Mouse (Mus musculus) forebrain, embryonic 11.5 days (tissue): Measurements from ENCODE around the gene Lima1. TPM values are rescaled to one million over a fixed set of nuclear protein-coding genes. Genes with fewer than 3 reads are reported as not detected.
A peak's percentile ranks its signal among the peaks of the same experiment; 100 is the strongest.

Experiments
- ATAC-seq: fragments of 200-750 bp; cut with Nextera tagmentation; replicated peaks from 2 replicates; pipeline ENCODE4 v1.8.0; 2017; ENCODE audit warnings: moderate TSS enrichment; ENCODE audit not compliant: low FRiP score
- DNase-seq: peaks from one replicate; pipeline ENCODE4 v3.0.0-alpha.2; 2017; ENCODE audit warnings: low spot score
- H3K27ac ChIP-seq: fragments of 300-500 bp; sonication (generic); 2 replicates; pipeline ENCODE4 v1.5.1; 2014; ENCODE audit warnings: low read depth, low read length
- H3K27me3 ChIP-seq: fragments of 300-500 bp; sonication (generic); 2 replicates; pipeline ENCODE4 v1.6.1; 2014; ENCODE audit warnings: mild to moderate bottlenecking, low read length, mixed read lengths; ENCODE audit not compliant: control insufficient read depth, insufficient read depth
- H3K36me3 ChIP-seq: fragments of 300-500 bp; sonication (generic); 2 replicates; pipeline ENCODE4 v1.6.1; 2014; ENCODE audit warnings: mild to moderate bottlenecking, low read length, moderate library complexity, mixed read lengths; ENCODE audit not compliant: control insufficient read depth, insufficient read depth
- H3K4me1 ChIP-seq: fragments of 300-500 bp; sonication (generic); replicated peaks from 2 replicates; pipeline ENCODE4 v1.6.1; 2014; ENCODE audit warnings: low read length, mixed read lengths; ENCODE audit not compliant: control insufficient read depth, insufficient read depth
- H3K4me2 ChIP-seq: fragments of 300-500 bp; sonication (generic); 2 replicates; pipeline ENCODE4 v1.6.1; 2014; ENCODE audit warnings: low read depth, mild to moderate bottlenecking, low read length, moderate library complexity, mixed read lengths; ENCODE audit not compliant: severe bottlenecking
- H3K4me3 ChIP-seq: fragments of 300-500 bp; sonication (generic); 2 replicates; pipeline ENCODE4 v1.5.1; 2014; ENCODE audit warnings: low read depth, low read length
- H3K9ac ChIP-seq: fragments of 300-500 bp; sonication (generic); 2 replicates; pipeline ENCODE4 v1.6.1; 2014; ENCODE audit warnings: low read length
- H3K9me3 ChIP-seq: fragments of 300-500 bp; sonication (generic); 2 replicates; pipeline ENCODE4 v1.6.1; 2016; ENCODE audit warnings: low read length, mixed read lengths; ENCODE audit not compliant: control insufficient read depth
- WGBS: fragments of 180-500 bp; shearing (Covaris S2); extraction: QIAGEN DNeasy Blood & Tissue Kit; methylation state at CpG from one replicate; pipeline ENCODE4 v1.1.7; 2014; 5-methylcytosine and 5-hydroxymethylcytosine counted together
- polyA plus RNA-seq: library from polyadenylated mRNA; unstranded; fragments of >200 nt; fragmentation: Nextera tagmentation; extraction: Ambion mirVana; gene quantifications from 2 replicates; pipeline ENCODE4 v1.2.1, GENCODE M21; 2014

Lima1 gene
- polyA plus RNA-seq, 1 experiment from 2014 or later, result 40.5 TPM

GRCm38 (mm10) chr15:99904841-99905240 lies 29.6 kb upstream of the Lima1 start:
- H3K9ac ChIP-seq, result no peak overlapping the region
- H3K4me2 ChIP-seq, result no peak overlapping the region
- no peak for DNase-seq
- WGBS, result 80% methylated on average over 9 of the region's 9 CpGs
- H3K36me3 ChIP-seq, result no peaks in the 10 kb centered on the region
- H3K4me3 ChIP-seq, result no peak overlapping the region
- no peaks in the 10 kb centered on the region for H3K27me3 ChIP-seq
- H3K4me1 ChIP-seq, result no peaks in the 10 kb centered on the region; the same call in 1 of the 2 replicates
- no peak for ATAC-seq
- H3K9me3 ChIP-seq, result no peaks in the 10 kb centered on the region
- no peak overlapping the region for H3K27ac ChIP-seq

GRCm38 (mm10) chr15:99904333-99904732 lies 29.1 kb upstream of the Lima1 start:
- Histone ChIP-seq H3K27me3 (no peaks in the 10 kb centered on the region), H3K4me2 (no peak overlapping the region), H3K36me3 (no peaks in the 10 kb centered on the region), H3K9me3 (no peaks in the 10 kb centered on the region), H3K4me3 (no peak overlapping the region), H3K9ac (no peak overlapping the region), H3K27ac (no peak overlapping the region), H3K4me1 (no peaks in the 10 kb centered on the region; the same call in 1 of the 2 replicates)
- peak; percentile 79 for DNase-seq
- WGBS, result 12% methylated on average over 4 of the region's 4 CpGs
- ATAC-seq, result 0 out of 2 replicates have a peak, but pooled peaks have one; percentile 67

- ATAC-seq (no peak), DNase-seq (no peak)
These were observed 28.0 kb upstream of the Lima1 start for GRCm38 (mm10) chr15:99903227-99903626.

DNA sequence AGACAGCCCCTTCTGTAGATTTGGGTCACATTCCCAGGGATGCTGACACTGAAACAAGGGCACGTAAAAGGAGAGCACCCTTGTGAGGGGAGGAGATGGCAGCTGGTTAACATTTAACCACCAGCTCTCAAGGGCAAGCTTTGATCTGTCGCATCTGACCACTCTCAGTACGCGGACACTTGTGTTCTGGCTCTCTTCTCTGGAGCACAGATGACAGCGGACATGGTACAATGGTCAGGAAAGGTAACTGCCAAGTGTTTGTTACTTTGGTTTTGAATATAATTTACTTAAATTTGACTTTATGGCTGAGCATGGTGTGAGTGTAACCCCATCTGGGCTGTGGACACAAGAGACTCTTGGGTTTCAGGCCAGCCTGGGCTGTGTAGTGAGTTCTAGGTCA lies 27.5 kb upstream of the Lima1 start:
- no peaks in the 10 kb centered on the region; the same call in 1 of the 2 replicates for H3K4me1 ChIP-seq
- no peak overlapping the region for H3K4me2 ChIP-seq
- H3K36me3 ChIP-seq, result no peaks in the 10 kb centered on the region
- H3K9ac ChIP-seq, result no peak overlapping the region
- H3K27ac ChIP-seq, result no peak overlapping the region
- no peak for ATAC-seq
- no peaks in the 10 kb centered on the region for H3K9me3 ChIP-seq
- no peak overlapping the region for H3K4me3 ChIP-seq
- 91% methylated on average over 5 of the region's 5 CpGs for WGBS
- no peaks in the 10 kb centered on the region for H3K27me3 ChIP-seq
- DNase-seq, result no peak

More at GRCm38 (mm10) chr15:99903227-99903626, 28.0 kb upstream of the Lima1 start:
- Histone ChIP-seq H3K36me3 (no peaks in the 10 kb centered on the region), H3K27ac (no peak overlapping the region), H3K4me2 (no peak overlapping the region), H3K4me3 (no peak overlapping the region), H3K9ac (no peak overlapping the region), H3K9me3 (no peaks in the 10 kb centered on the region), H3K27me3 (no peaks in the 10 kb centered on the region), H3K4me1 (no peaks in the 10 kb centered on the region; the same call in 1 of the 2 replicates)
- WGBS, result 90% methylated on average over 5 of the region's 5 CpGs

GRCm38 (mm10) chr15:99896621-99897020 lies 21.4 kb upstream of the Lima1 start:
- Histone ChIP-seq H3K4me3 (no peak overlapping the region), H3K4me2 (no peak overlapping the region), H3K9ac (no peak overlapping the region), H3K4me1 (no peaks in the 10 kb centered on the region), H3K27me3 (no peaks in the 10 kb centered on the region), H3K27ac (no peak overlapping the region), H3K9me3 (no peaks in the 10 kb centered on the region), H3K36me3 (no peaks in the 10 kb centered on the region)
- ATAC-seq (no peak), DNase-seq (no peak)

DNA sequence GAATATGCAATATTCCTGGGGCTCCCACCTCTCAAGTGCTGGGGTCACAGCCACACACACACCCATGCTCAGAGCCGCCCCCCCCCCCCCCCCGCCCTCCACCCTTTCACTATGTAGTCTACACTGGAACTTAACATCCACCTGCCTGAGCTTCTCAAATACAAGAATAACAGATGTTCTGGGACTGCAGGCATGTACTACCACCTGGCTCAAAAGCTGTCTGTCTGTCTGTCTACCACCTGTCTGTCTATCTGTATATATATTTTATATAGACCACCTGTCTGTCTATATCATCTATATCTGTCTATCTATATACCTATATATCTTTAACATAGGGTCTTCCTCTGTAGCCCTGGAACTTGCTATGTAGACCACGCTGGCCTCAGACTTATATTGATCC lies 16.1 kb upstream of the Lima1 start:
- Histone ChIP-seq H3K9me3 (no peaks in the 10 kb centered on the region), H3K9ac (no peak overlapping the region), H3K27ac (no peak overlapping the region), H3K4me3 (no peak overlapping the region), H3K27me3 (no peaks in the 10 kb centered on the region), H3K4me1 (no peaks in the 10 kb centered on the region), H3K36me3 (no peaks in the 10 kb centered on the region), H3K4me2 (no peak overlapping the region)
- WGBS, result 83% methylated on average over 2 of the region's 3 CpGs
- DNase-seq (no peak), ATAC-seq (no peak)

DNA sequence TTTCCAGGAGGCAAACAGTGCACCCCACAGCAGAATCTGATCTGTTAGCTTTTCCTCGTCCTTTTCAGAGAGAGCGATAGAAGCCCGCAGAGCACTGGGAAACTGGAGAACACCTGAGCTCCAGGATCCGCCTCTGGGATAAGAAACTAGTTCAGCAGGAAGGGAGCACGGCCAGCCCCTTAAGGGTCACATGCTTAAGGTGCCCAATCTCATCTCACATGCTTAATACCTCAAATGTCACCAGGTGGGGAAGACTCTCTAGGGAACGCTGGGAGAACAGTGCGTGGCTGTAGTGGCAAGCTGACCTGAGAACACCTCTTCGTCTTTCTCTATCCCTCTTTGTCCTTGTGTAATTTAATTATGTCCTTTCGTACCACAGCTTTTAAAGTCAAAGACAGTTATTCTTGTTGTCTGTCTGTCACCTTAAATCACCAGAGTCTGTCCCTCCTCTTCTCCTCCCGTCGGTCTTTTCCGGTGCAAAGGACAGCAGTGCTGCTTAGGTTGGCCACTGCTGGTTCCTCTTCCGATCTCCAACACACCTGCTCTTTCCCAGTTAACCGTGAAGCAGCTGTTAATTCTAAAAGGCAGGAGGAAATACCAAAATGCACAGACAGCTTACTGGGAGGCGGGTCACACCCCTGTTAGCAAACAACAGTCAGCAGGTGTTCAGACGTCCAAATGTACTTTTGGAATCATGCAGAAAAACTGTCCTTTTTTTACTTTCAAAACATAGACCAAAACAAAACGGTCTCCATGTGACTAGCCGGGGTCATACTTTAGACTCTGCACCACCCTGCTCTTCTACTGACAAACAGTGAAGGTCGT lies 15.4 kb upstream of the Lima1 start:
- no peaks in the 10 kb centered on the region for H3K27me3 ChIP-seq
- ATAC-seq (no peak), DNase-seq (no peak)
- H3K36me3 ChIP-seq, result no peaks in the 10 kb centered on the region
- no peaks in the 10 kb centered on the region for H3K4me1 ChIP-seq
- no peaks in the 10 kb centered on the region for H3K9me3 ChIP-seq
- WGBS, result 64% methylated on average over 19 of the region's 19 CpGs
- no peak overlapping the region for H3K27ac ChIP-seq
- H3K4me2 ChIP-seq, result no peak overlapping the region
- H3K9ac ChIP-seq, result no peak overlapping the region
- no peak overlapping the region for H3K4me3 ChIP-seq

- ATAC-seq (no peak), DNase-seq (no peak)
- H3K4me2 ChIP-seq, result no peak overlapping the region
- WGBS, result 56% methylated on average over 8 of the region's 8 CpGs
- no peaks in the 10 kb centered on the region for H3K27me3 ChIP-seq
- H3K4me3 ChIP-seq, result no peak overlapping the region
- no peaks in the 10 kb centered on the region for H3K36me3 ChIP-seq
- H3K9ac ChIP-seq, result no peak overlapping the region
- H3K27ac ChIP-seq, result no peak overlapping the region
- no peaks in the 10 kb centered on the region for H3K9me3 ChIP-seq
- H3K4me1 ChIP-seq, result no peaks in the 10 kb centered on the region
These were observed 14.1 kb upstream of the Lima1 start for GRCm38 (mm10) chr15:99889275-99889874.
